Mouse (Mus musculus): ENCODE results near the gene Shisal1. TPM values are rescaled to one million over a fixed set of nuclear protein-coding genes. Genes with fewer than 3 reads are reported as not detected.
A peak's percentile ranks its signal among the peaks of the same experiment; 100 is the strongest.

Gene Shisal1
- total RNA-seq, 2 experiments from 2014 or later: not detected

- no peak for ATAC-seq (replicated peaks; ENCODE audit: poor library complexity)
Measured at GRCm38 (mm10) chr15:84427624-84428023, 19.3 kb downstream of the Shisal1 start.

DNA sequence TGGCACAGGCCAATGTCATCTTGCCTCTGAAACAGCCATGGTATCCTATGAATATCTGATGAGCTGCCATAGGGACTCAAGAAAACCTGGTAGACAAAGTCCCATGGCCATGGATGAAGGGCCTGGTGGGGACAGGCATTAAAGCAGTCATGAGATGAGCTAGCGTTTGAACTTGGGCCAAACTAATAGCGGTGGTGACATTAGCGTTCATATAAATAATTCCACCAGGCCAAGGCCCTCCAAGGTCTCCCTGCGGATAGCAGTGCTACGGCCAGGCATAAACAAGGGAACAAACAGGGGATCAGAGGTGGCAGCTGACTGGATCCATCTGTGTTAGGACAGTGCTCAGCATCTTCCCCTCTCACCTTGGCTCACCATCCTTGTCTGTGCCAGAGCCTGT lies 21.2 kb downstream of the Shisal1 start:
- no peak for ATAC-seq (replicated peaks; ENCODE audit: poor library complexity)

DNA sequence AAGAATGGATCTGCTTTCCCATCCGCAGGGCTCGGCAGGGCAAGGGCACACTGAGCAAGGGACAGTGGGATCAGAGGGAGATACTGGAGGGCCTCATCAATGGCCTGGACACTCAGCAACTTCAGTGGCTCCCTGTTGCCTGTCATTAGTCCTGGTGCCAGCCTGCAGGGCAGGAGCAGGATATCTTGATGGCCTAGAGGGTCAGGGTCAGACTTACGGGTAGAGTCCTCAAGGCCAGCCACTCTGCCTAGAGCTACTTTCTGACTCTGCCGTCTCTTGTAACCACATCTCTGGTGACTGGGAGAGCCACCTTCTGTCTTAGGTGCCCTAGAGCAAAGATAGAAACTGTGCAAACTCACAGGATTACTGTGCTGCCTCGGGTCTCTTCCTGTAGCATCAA lies 23.1 kb downstream of the Shisal1 start:
- ATAC-seq (replicated peaks; ENCODE audit: poor library complexity): no peak

DNA sequence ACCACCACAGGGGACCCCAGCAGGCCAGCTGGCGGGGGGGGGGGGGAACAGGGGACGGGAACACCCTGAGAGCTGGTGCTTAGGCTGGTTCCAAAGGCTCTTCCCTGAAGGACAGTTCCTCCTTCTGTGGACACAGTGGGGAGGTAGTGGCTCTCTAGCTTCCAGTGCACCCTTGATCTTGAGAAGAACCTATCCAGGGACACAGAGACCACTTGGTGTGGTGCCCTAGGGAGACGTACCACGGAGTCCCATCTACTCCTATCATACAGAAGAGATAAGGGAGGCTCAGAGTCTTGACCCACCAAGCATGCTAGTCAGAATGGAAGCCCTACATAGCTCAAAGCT lies 28.7 kb downstream of the Shisal1 start:
- no peak for ATAC-seq (replicated peaks; ENCODE audit: poor library complexity)

GRCm38 (mm10) chr15:84417592-84418265 lies 29.2 kb downstream of the Shisal1 start:
- no peak for ATAC-seq (replicated peaks; ENCODE audit: poor library complexity)

GRCm38 (mm10) chr15:84417017-84417416 lies 29.9 kb downstream of the Shisal1 start:
- no peak for ATAC-seq (replicated peaks; ENCODE audit: poor library complexity)

GRCm38 (mm10) chr15:84414040-84414848 lies 32.7 kb downstream of the Shisal1 start:
- ATAC-seq (replicated peaks; ENCODE audit: poor library complexity): no peak

GRCm38 (mm10) chr15:84412409-84412808 lies 34.5 kb downstream of the Shisal1 start:
- peak; percentile 98 for ATAC-seq (replicated peaks; ENCODE audit: poor library complexity)

GRCm38 (mm10) chr15:84410052-84410451 lies 36.8 kb downstream of the Shisal1 start:
- no peak for ATAC-seq (replicated peaks; ENCODE audit: poor library complexity)

- ATAC-seq (replicated peaks; ENCODE audit: poor library complexity): no peak
Measured at GRCm38 (mm10) chr15:84408576-84408975, 38.3 kb downstream of the Shisal1 start.

GRCm38 (mm10) chr15:84405759-84406158 lies 41.1 kb downstream of the Shisal1 start:
- no peak for ATAC-seq (replicated peaks; ENCODE audit: poor library complexity)

- no peak for ATAC-seq (replicated peaks; ENCODE audit: poor library complexity)
Measured at GRCm38 (mm10) chr15:84403454-84404113, 43.3 kb downstream of the Shisal1 start.

GRCm38 (mm10) chr15:84398617-84399016 lies 48.3 kb downstream of the Shisal1 start:
- ATAC-seq (replicated peaks; ENCODE audit: poor library complexity): no peak

GRCm38 (mm10) chr15:84397663-84398169 lies 49.2 kb downstream of the Shisal1 start:
- ATAC-seq (replicated peaks; ENCODE audit: poor library complexity): no peak

GRCm38 (mm10) chr15:84395341-84396067 lies 51.4 kb downstream of the Shisal1 start:
- no peak for ATAC-seq (replicated peaks; ENCODE audit: poor library complexity)

DNA sequence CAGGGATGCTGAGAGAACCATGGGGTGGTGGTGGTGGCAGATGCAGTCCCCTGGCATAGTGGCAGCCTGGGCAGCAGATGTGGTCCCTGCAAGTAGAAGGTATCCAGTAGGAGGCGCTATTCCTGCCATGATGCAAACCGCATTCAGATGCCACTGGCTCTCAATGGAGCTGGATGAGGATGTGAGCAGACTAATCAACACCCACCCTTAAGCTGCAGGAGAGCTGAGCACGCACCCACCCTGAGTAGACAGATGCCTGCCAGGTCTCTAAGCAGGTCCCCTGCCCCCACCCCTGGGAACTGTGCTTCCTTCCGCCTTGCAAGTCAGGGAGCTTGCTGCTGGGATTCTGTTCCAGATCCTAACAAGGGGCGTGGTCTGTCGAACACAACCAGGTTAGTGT lies 53.6 kb downstream of the Shisal1 start:
- ATAC-seq (replicated peaks; ENCODE audit: poor library complexity): no peak

GRCm38 (mm10) chr15:84392840-84393239 lies 54.1 kb downstream of the Shisal1 start:
- no peak for ATAC-seq (replicated peaks; ENCODE audit: poor library complexity)

- ATAC-seq (replicated peaks; ENCODE audit: poor library complexity): no peak
Measured at GRCm38 (mm10) chr15:84392131-84392530, 54.8 kb downstream of the Shisal1 start.

GRCm38 (mm10) chr15:84388698-84389131 lies 58.2 kb downstream of the Shisal1 start:
- peak; percentile 71 for ATAC-seq (replicated peaks; ENCODE audit: poor library complexity)

- ATAC-seq (replicated peaks; ENCODE audit: poor library complexity): no peak
Measured at GRCm38 (mm10) chr15:84385995-84386565, 60.8 kb downstream of the Shisal1 start.

DNA sequence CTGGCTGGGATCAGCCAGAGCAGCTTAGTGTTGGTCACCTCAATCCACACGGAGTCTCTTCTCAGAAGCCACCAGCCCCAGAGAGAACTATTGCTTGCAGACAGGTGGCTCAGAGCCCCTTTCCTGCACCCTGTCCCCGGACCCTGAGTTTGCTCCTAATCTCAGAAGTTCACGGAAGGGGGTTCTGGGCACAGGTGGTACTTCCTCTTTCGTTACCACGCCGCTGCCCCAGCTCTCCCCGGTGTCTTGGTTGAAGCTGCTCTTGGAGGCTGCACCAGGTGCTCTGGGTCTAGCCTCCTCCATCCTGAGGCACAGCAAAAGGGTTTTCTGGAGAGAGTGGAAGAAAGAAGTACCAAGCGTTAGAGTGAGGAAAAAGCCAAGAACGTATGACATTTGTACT lies 62.8 kb downstream of the Shisal1 start:
- no peak for ATAC-seq (replicated peaks; ENCODE audit: poor library complexity)

All from megakaryocyte progenitor cell, adult 5-6 weeks (primary cell).